Mouse (Mus musculus): ENCODE results near the gene Hsd11b1.
"Not testable (repeated sequence)": the region's sequence is repeated elsewhere in the genome, so short reads cannot be mapped to it uniquely, and the experiment has no call there.

Hsd11b1 gene

GRCm38 (mm10) chr1:193278414-193279045 lies 14.7 kb upstream of the Hsd11b1 start:
- DNase-seq (ENCODE audit: low spot score), result no peak

GRCm38 (mm10) chr1:193274407-193275071 lies 10.7 kb upstream of the Hsd11b1 start:
- no peak for DNase-seq (ENCODE audit: low spot score)

GRCm38 (mm10) chr1:193272916-193273601 lies 9.2 kb upstream of the Hsd11b1 start, which contains the start of gene G0s2:
G0s2 (minus strand) TSS chr1:193273217.
- DNase-seq (ENCODE audit: low spot score), result peak; percentile 77

GRCm38 (mm10) chr1:193272137-193272915 lies 8.5 kb upstream of the Hsd11b1 start:
- DNase-seq (ENCODE audit: low spot score), result peak; percentile 50

GRCm38 (mm10) chr1:193270965-193271763 lies 7.3 kb upstream of the Hsd11b1 start:
- no peak for DNase-seq (ENCODE audit: low spot score)

- no peak for DNase-seq (ENCODE audit: low spot score)
Measured at GRCm38 (mm10) chr1:193265734-193266133, 1.9 kb upstream of the Hsd11b1 start.

GRCm38 (mm10) chr1:193263026-193263907 lies 608 bp downstream of the Hsd11b1 start:
- no peak for DNase-seq (ENCODE audit: low spot score)

- DNase-seq (ENCODE audit: low spot score), result no peak
Measured at GRCm38 (mm10) chr1:193261897-193262548, 1.9 kb downstream of the Hsd11b1 start.

- no peak for DNase-seq (ENCODE audit: low spot score)
Measured at GRCm38 (mm10) chr1:193259559-193259958, 4.3 kb downstream of the Hsd11b1 start.

GRCm38 (mm10) chr1:193256621-193257098 lies 7.2 kb downstream of the Hsd11b1 start:
- no peak for DNase-seq (ENCODE audit: low spot score)

GRCm38 (mm10) chr1:193256289-193256577 lies 7.6 kb downstream of the Hsd11b1 start:
- no peak for DNase-seq (ENCODE audit: low spot score)

GRCm38 (mm10) chr1:193255488-193256288 lies 8.2 kb downstream of the Hsd11b1 start:
- DNase-seq (ENCODE audit: low spot score), result peak; percentile 89

GRCm38 (mm10) chr1:193255032-193255431 lies 8.8 kb downstream of the Hsd11b1 start:
- no peak for DNase-seq (ENCODE audit: low spot score)

GRCm38 (mm10) chr1:193253895-193254294 lies 10.0 kb downstream of the Hsd11b1 start:
- DNase-seq (ENCODE audit: low spot score), result not testable (repeated sequence)

GRCm38 (mm10) chr1:193252616-193253015 lies 11.3 kb downstream of the Hsd11b1 start:
- no peak for DNase-seq (ENCODE audit: low spot score)

- DNase-seq (ENCODE audit: low spot score), result no peak
Measured at GRCm38 (mm10) chr1:193251386-193251785, 12.5 kb downstream of the Hsd11b1 start.

- no peak for DNase-seq (ENCODE audit: low spot score)
Measured at GRCm38 (mm10) chr1:193250026-193250425, 13.8 kb downstream of the Hsd11b1 start.

GRCm38 (mm10) chr1:193244235-193244634 lies 19.6 kb downstream of the Hsd11b1 start:
- no peak for DNase-seq (ENCODE audit: low spot score)

- DNase-seq (ENCODE audit: low spot score), result no peak
Measured at GRCm38 (mm10) chr1:193243571-193244193, 20.2 kb downstream of the Hsd11b1 start.

Data from testis, postnatal 10 days (tissue).